Mouse (Mus musculus): ENCODE results near the gene Zbtb16. TPM values are rescaled to one million over a fixed set of nuclear protein-coding genes. Genes with fewer than 3 reads are reported as not detected.

Gene Zbtb16
- 1 to 10 TPM in 1 of 2 experiments, under 1 TPM in 1; 0.08 to 1.2 TPM for polyA plus RNA-seq (2017; shearing (Covaris generic))

GRCm38 (mm10) chr9:48835631-48836565 is at the start of gene Zbtb16:
Gene Zbtb16, minus strand, starts transcription at chr9:48836222.

GRCm38 (mm10) chr9:48604939-48605598 is 231.0 kb downstream of the Zbtb16 start, which contains the start of gene Nnmt:
Gene Nnmt, minus strand, starts transcription at chr9:48605153.

Other genes starting within 250 kb of the Zbtb16 start
- 1 to 10 TPM in 1 of 2 experiments, not detected in 1; 2.1 TPM for gene Nnmt, start 231.1 kb downstream of the Zbtb16 start, polyA plus RNA-seq (2017; shearing (Covaris generic))
- under 1 TPM in 1 of 2 experiments, not detected in 1; 0.33 TPM for gene Htr3a, start 74.9 kb upstream of the Zbtb16 start, polyA plus RNA-seq (2017; shearing (Covaris generic))
- gene Htr3b, start 128.8 kb upstream of the Zbtb16 start, polyA plus RNA-seq (2017; shearing (Covaris generic)): under 1 TPM in 1 of 2 experiments, not detected in 1; 0.15 TPM
- gene Usp28, start 149.2 kb upstream of the Zbtb16 start, polyA plus RNA-seq (2017; shearing (Covaris generic)): 10 to 100 TPM; 31.8 to 43.0 TPM
- gene Zw10, start 219.4 kb upstream of the Zbtb16 start, polyA plus RNA-seq (2017; shearing (Covaris generic)): 10 to 100 TPM; 47.6 to 50.7 TPM
- gene Tmprss5, start 245.0 kb upstream of the Zbtb16 start, polyA plus RNA-seq (2017; shearing (Covaris generic)): under 1 TPM in 1 of 2 experiments, not detected in 1; 0.56 TPM